Mouse (Mus musculus) heart, embryonic 13.5 days (tissue): ENCODE measurements around the gene Cblc. TPM values are rescaled to one million over a fixed set of nuclear protein-coding genes. Genes with fewer than 3 reads are reported as not detected.

Source experiments
- ATAC-seq: fragments of 200-750 bp; cut with Nextera tagmentation; 2 replicates; pipeline ENCODE4 v1.8.0; 2017; ENCODE audit warnings: moderate TSS enrichment; ENCODE audit not compliant: insufficient number of reproducible peaks, low FRiP score, low TSS enrichment; ENCODE audit errors: extremely low read depth
- H3K27ac ChIP-seq: fragments of 300-500 bp; sonication (generic); replicated peaks from 2 replicates; pipeline ENCODE4 v1.5.1; 2015; ENCODE audit warnings: moderate library complexity, mild to moderate bottlenecking, inconsistent platforms
- H3K27me3 ChIP-seq: fragments of 300-500 bp; sonication (generic); replicated peaks from 2 replicates; pipeline ENCODE4 v1.6.1; 2015; ENCODE audit warnings: mild to moderate bottlenecking, inconsistent platforms
- H3K36me3 ChIP-seq: fragments of 300-500 bp; sonication (generic); 2 replicates; pipeline ENCODE4 v1.6.1; 2015; ENCODE audit warnings: mild to moderate bottlenecking, inconsistent platforms
- H3K4me1 ChIP-seq: fragments of 300-500 bp; sonication (generic); 2 replicates; pipeline ENCODE4 v1.6.1; 2015; ENCODE audit warnings: inconsistent platforms
- H3K4me2 ChIP-seq: fragments of 300-500 bp; sonication (generic); 2 replicates; pipeline ENCODE4 v1.6.1; 2015; ENCODE audit warnings: inconsistent platforms, mild to moderate bottlenecking, moderate library complexity
- H3K4me3 ChIP-seq: fragments of 300-500 bp; sonication (generic); 2 replicates; pipeline ENCODE4 v1.5.1; 2015; ENCODE audit warnings: moderate library complexity, mild to moderate bottlenecking, inconsistent platforms
- H3K9ac ChIP-seq: fragments of 300-500 bp; sonication (generic); 2 replicates; pipeline ENCODE4 v1.6.1; 2015; ENCODE audit warnings: inconsistent platforms, mild to moderate bottlenecking, moderate library complexity
- H3K9me3 ChIP-seq: fragments of 300-500 bp; sonication (generic); 2 replicates; pipeline ENCODE4 v1.6.1; 2016; ENCODE audit warnings: inconsistent platforms
- WGBS: fragments of 180-500 bp; shearing (Covaris S2); methylation state at CpG from one replicate; pipeline ENCODE4 v1.1.7; 2015; ENCODE audit warnings: mixed read lengths; 5-methylcytosine and 5-hydroxymethylcytosine counted together
- polyA plus RNA-seq: library from polyadenylated mRNA; unstranded; fragments of >200 nt; fragmentation: Nextera tagmentation; extraction: Ambion mirVana; gene quantifications from 2 replicates; pipeline ENCODE4 v1.2.1, GENCODE M21; 2015

Gene Cblc
- polyA plus RNA-seq, 1 experiment from 2014 or later: 0.59 TPM

DNA sequence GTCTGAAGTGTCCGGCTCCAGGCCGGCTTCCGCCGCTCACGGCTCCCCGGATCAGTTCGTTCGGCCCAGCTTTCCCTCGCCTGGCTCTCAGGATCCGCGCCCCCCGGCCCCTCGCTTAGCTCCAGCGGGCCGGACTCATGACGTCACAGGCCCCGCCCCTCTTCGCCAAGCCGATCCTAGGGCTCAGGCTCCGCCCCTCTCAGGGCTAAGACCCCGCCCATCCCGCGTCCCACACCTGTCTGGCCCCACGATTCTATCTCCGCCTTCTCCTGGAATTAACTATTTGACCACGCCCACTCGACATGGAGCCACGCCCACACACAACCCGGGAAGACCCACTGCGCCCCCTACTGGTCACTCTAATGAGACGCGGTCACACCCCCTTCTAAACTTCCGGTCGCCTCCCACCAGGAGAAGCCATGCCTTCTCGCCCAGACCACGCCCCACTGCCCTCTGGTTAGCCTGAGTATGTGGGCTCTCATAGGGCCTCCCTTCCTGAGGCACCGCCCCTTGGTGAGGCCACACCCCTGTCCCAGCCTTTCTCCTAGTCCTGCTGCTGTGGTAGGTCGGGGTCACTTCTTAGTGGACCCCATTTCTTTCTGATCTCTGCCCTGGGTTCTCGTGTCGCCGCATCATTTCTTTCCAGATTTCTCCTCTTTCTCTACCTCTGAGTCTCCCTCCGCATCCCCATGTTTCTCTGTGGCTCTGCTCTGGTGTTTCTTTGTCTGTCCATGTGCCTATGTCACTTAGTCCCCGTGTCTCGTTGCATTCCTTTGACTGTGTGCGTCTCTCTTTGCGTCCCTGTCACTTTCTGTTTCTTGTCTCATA is 47.0 kb downstream of the Cblc start:
- peak overlapping the region; percentile 84 for H3K4me3 ChIP-seq
- H3K4me1 ChIP-seq: peaks cover 67% of the 10 kb centered on the region
- no peaks in the 10 kb centered on the region for H3K27me3 ChIP-seq

DNA sequence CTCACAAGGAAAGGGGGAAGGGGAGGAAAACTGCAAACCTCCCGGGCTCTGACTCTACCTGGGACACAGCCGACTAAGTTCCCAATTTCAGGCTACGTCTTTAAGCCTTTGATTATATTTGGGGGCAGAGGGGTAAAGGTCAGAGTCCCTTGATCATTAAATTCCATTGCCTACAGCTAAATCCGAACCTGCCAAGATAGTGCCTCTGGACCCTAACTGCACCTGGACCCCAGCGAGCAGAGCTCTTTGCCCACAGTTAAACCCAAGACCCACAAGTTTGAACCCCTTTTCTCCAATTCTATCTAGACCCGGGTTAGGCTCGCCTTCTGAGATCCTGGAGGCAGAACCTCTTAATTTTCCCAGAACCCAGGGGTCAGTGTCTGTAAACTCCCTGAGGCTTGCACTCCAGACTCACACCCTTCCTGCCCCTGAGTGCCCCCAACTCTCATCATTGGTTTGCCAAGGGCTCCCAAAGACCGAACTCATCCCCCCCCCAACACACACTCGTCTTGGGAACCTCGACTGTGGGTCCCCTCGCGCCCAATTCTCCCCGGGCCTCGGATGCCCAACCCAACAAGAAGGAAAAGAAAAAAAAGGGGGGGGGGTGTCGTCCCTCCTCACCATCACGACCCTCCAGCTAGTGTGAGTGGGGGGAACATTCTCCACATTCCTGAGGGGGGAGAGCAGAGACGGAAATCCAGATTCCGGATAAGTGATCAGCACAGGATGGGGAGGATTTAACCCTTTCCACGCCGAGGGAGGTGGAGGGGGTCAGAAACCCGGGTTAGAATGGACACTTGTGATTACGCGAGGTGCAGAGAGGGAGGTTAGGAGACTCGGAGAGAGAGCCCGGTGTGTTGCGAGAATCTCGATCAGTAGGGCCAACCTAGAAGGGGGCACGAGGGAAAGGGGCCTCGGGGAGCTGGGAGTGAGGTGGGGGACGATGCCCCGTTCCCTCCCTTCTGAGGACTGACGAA is 48.1 kb downstream of the Cblc start:
- H3K36me3 ChIP-seq: peaks cover 8% of the 10 kb centered on the region
- H3K9ac ChIP-seq: peak overlapping the region; percentile 96
- H3K4me2 ChIP-seq: peak overlapping the region; percentile 91
- peak overlapping the region; percentile 93 for H3K27ac ChIP-seq
- ATAC-seq: no peak
- peaks cover 67% of the 10 kb centered on the region for H3K4me1 ChIP-seq
- H3K27me3 ChIP-seq: no peaks in the 10 kb centered on the region
- under 1% methylated on average over 32 of the region's 32 CpGs for whole genome bisulfite sequencing
- peak overlapping the region; percentile 84 for H3K4me3 ChIP-seq
- H3K9me3 ChIP-seq: no peaks in the 10 kb centered on the region

More for the DNA sequence above, 47.0 kb downstream of the Cblc start:
- H3K36me3 ChIP-seq: peaks cover 3% of the 10 kb centered on the region; the same call in 1 of the 2 replicates
- no peaks in the 10 kb centered on the region for H3K9me3 ChIP-seq
- ATAC-seq: peak; percentile 93
- peak overlapping the region; percentile 96 for H3K9ac ChIP-seq
- peak overlapping the region; percentile 93 for H3K27ac ChIP-seq
- H3K4me2 ChIP-seq: peak overlapping the region; percentile 91
- under 1% methylated on average over 46 of the region's 46 CpGs for WGBS

DNA sequence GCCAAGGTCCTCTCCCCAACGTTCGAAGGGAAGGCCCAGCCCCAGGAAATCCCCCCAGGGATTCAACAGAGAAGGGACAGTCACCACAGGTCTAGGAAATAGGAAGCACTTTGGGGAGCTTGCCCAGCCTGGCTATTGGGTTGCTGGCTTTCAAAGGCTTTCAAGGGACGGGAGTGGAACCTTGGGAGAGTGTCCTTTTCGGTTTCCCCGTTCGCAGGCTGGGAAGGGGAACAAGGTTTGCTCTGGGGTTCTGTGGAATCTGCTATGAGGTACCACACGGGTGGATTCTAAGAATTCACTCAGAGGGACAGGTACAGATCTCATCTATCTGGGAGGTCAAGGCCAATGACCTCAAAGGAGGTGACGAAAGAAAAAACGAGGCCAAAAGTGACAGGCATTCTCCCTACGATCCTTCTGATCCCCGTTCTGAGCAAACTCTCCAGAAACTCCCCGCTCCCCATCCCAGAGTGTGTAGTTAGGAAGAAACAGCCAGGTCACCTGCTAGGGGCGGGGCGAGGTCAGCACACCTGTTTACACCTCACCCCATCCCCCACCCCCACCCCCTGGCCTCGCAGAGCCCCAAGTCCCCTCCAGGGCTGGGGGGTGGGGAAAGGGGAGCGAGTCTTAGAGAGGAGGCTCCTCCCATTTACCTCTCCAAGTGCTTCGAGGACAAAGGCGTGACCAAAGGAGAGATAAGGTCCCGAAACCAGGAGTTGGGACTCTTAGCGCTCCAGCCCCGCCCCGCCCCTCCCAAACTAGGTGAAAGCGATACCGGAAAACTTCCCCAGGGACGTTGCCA is 49.0 kb downstream of the Cblc start:
- peak overlapping the region; percentile 96 for H3K9ac ChIP-seq
- 6% methylated on average over 25 of the region's 25 CpGs for WGBS
- ATAC-seq: no peak
- peak overlapping the region; percentile 91 for H3K4me2 ChIP-seq
- peaks cover 14% of the 10 kb centered on the region for H3K36me3 ChIP-seq
- no peaks in the 10 kb centered on the region for H3K27me3 ChIP-seq
- peak overlapping the region; percentile 93 for H3K27ac ChIP-seq
- H3K9me3 ChIP-seq: no peaks in the 10 kb centered on the region
- peak overlapping the region; percentile 84 for H3K4me3 ChIP-seq
- peaks cover 66% of the 10 kb centered on the region for H3K4me1 ChIP-seq

DNA sequence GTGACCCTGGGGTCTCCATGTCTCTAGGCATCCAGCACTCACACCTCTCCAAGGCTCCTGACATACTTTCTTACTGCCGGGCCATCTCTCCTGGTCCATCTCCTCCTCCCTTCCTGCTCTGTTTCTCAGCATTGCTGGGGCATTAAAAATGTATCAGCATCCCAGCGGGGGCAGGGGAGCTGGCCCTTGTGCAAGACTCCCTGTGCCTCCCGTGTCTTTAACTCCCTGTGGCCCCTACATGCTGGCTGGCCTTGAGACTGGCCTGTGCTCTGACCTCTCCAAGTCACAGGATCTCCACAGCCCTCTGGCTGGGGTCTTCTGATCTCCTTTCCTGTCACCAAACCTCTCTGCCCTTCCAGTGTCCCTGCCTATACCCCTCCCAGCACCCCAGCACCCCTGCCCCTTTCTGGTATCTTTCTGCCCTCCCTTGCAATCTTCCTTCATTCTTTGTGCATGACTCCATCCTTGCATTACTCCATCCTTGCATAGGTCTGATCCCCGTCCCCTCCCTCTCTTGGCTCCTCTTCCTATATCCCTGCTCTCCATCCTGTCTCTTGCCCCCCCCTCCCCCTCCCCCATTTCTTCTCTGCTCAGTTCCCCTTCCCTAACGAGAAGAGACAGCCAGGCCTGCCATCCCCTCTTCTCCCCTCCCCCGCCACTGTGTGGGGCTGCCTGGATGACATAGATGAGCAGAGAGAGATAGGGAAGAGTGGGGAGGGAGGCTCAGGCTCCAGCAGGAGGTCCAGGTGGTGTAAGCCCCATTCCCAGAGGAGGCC is 50.0 kb downstream of the Cblc start:
- Histone ChIP-seq H3K4me1 (peaks cover 74% of the 10 kb centered on the region), H3K9ac (peak overlapping the region; percentile 96)
- WGBS: 19% methylated on average over 6 of the region's 6 CpGs

DNA sequence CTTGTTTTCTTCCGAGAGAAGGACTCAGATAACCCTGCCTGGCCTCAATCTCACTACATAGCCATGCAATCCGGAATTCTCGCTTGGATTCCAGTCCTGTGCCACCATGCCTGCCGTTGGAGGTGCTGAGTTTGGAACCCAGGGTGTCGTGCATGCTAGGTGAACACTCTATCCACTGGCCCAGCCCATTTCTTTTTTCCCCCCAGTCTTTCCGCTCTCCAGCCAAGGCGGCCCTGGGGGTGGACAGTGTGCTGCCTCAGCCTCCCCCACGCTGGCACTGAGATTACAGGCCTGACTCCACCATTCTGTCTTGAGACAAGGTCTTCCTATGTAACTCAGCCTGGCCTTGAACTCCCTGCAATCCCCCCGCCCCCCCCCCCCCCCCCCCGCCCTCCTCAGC is 50.6 kb downstream of the Cblc start:
- Histone ChIP-seq H3K36me3 (peaks cover 25% of the 10 kb centered on the region), H3K27me3 (no peaks in the 10 kb centered on the region), H3K4me1 (peaks cover 77% of the 10 kb centered on the region), H3K27ac (peak overlapping the region; percentile 84), H3K9me3 (no peaks in the 10 kb centered on the region), H3K9ac (peak overlapping the region; percentile 50; the same call in 1 of the 2 replicates), H3K4me2 (peak overlapping the region; percentile 91; the same call in 1 of the 2 replicates), H3K4me3 (no peak overlapping the region)
- 59% methylated on average over 8 of the region's 10 CpGs for WGBS
- no peak for ATAC-seq

More for the DNA sequence above, 50.0 kb downstream of the Cblc start:
- H3K4me2 ChIP-seq: peak overlapping the region; percentile 91
- H3K4me3 ChIP-seq: peak overlapping the region; percentile 84
- no peak for ATAC-seq
- no peaks in the 10 kb centered on the region for H3K27me3 ChIP-seq
- H3K27ac ChIP-seq: peak overlapping the region; percentile 93
- peaks cover 19% of the 10 kb centered on the region for H3K36me3 ChIP-seq
- H3K9me3 ChIP-seq: no peaks in the 10 kb centered on the region

DNA sequence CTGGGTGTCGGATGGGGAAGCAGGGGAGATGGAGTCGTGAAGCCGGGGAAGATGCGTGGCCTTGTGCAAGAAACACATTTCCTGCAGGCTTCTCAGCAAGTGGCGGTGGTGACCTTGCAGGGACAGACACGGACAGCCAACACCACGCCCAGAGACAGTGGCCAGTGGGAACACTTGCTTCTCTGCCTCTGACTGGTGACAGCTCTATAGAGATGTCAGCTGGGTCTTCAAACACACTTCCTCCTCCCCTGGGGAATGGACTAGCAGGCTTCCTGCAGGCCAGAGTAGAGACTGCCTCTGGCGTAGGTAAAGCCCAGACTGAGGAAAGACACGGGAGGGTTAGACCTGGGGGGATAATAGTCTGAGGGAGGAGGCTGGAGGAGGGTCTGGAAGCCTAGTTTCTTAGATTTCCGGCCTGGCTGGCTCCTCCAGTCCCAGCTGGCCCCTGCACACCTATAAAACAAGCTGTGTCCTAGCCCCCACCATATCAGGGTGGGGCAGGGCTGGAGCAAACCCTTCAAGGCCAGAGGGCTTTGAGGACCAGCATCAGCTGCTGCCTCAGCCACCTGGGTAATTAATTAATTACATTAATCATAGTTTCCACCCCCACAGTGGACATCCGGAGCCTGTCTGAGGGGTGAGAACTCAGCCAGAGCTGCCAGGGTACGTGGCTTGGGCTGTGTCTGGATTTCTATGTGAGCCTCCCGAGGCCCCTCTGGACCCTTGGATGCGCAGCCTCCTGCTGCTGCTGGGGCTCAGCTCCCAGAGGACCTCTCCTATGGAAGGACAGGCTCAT is 51.8 kb downstream of the Cblc start:
- Histone ChIP-seq H3K9me3 (peaks cover 4% of the 10 kb centered on the region; the same call in 1 of the 2 replicates), H3K27ac (peak overlapping the region; percentile 84), H3K27me3 (no peaks in the 10 kb centered on the region), H3K4me2 (peak overlapping the region; percentile 91), H3K4me1 (peaks cover 75% of the 10 kb centered on the region), H3K4me3 (peak overlapping the region; percentile 8; the same call in 1 of the 2 replicates), H3K36me3 (peaks cover 37% of the 10 kb centered on the region), H3K9ac (peak overlapping the region; percentile 73)
- no peak; the same call in 1 of the 2 replicates for ATAC-seq
- WGBS: 25% methylated on average over 14 of the region's 14 CpGs

DNA sequence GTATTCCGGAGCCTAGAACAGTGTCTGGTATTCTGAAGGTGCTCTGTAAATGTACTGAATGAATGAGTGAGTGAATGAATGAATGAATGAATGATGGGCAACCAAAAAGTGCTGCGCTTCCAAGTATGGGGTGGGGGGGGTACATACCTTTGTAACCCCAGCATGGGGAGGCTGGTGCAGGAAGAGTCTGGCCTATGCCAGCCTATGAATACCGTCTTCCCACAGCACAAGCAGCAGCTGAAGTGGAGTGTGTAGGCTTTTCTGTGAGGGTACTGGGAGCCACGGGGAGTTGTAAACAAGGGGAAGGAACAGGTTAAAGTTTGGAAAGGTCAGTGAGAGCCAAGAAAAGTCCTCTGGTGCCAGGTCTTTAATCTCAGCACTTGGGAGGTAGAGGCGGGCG is 52.8 kb downstream of the Cblc start:
- H3K4me3 ChIP-seq: no peak overlapping the region
- WGBS: 74% methylated on average over 6 of the region's 6 CpGs
- no peak overlapping the region for H3K4me2 ChIP-seq
- H3K27ac ChIP-seq: peak overlapping the region; percentile 84; the same call in 1 of the 2 replicates
- H3K9ac ChIP-seq: no peak overlapping the region
- H3K4me1 ChIP-seq: peaks cover 75% of the 10 kb centered on the region
- ATAC-seq: no peak
- no peaks in the 10 kb centered on the region for H3K27me3 ChIP-seq
- peaks cover 47% of the 10 kb centered on the region for H3K36me3 ChIP-seq
- H3K9me3 ChIP-seq: peaks cover 4% of the 10 kb centered on the region; the same call in 1 of the 2 replicates

DNA sequence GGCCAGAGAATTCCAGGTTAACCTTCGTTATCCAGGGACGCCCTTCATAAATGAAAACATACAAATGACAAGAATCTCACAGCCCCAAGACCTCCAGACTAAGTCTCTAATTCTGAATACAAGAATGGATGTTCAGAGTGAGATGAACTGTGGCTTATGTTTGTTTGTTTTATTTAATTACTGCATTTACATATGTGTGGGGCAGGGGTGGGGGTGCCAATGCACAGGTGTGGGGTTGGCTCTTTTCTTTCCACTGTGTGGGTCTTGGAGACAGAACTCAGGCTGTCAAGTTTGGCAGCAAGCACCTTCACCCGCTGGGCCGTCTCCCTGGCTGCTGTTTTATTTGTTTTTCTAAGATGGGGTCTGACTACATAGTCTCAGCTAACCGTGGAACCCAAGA is 54.1 kb downstream of the Cblc start:
- Histone ChIP-seq H3K4me3 (no peak overlapping the region), H3K9me3 (peaks cover 4% of the 10 kb centered on the region; the same call in 1 of the 2 replicates), H3K36me3 (peaks cover 57% of the 10 kb centered on the region), H3K4me1 (peaks cover 66% of the 10 kb centered on the region), H3K4me2 (no peak overlapping the region), H3K27me3 (no peaks in the 10 kb centered on the region), H3K27ac (no peak overlapping the region), H3K9ac (no peak overlapping the region)
- WGBS: 48% methylated on average over 5 of the region's 5 CpGs
- ATAC-seq: no peak

DNA sequence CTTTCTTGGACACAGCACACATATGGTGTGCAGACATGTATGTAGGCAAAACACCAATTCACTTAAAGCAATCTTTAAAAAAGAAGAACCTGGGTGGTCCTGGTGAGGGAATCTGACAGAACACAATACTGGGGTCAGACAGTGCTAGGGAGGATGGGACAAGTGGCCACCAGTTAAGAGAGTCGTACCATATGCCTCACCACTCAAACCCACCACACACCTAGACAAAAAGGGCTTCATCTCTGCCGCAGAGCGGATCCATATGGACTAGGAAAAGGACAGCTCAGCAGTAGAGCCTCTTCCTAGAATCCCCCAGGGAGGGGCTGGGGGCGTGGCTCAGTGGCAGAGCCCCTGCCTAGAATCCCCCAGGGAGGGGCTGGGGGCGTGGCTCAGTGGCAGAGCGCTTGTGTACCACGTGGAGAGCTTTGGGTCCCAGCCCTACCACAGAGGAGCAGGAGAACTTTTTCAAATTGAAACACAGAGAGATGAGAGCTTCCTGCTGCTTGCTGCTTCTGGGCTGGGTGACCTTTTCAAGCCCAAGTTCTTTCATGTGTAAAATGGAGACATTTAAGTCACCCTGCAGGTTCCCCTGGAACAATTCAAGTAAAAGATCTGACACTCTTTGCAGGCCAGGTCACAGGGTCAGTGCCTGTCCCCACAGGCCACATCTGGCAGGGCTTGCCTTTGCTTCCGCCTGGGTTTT is 55.1 kb downstream of the Cblc start:
- Histone ChIP-seq H3K4me1 (peaks cover 61% of the 10 kb centered on the region), H3K9ac (peak overlapping the region; percentile 33; the same call in 1 of the 2 replicates), H3K36me3 (peaks cover 67% of the 10 kb centered on the region), H3K4me3 (no peak overlapping the region), H3K27ac (peak overlapping the region; percentile 50; the same call in 1 of the 2 replicates), H3K9me3 (peaks cover 4% of the 10 kb centered on the region; the same call in 1 of the 2 replicates), H3K4me2 (no peak overlapping the region), H3K27me3 (no peaks in the 10 kb centered on the region)
- 25% methylated on average over 8 of the region's 8 CpGs for WGBS
- no peak for ATAC-seq
